ENCODE assay signal across 7 mouse cellular contexts in genomic region chr13:9753706-9754105, GRCm38 (mm10).
"Had no signal": no experiment of that assay in that cellular context is flagged by ENCODE, and none has a peak within 500 bp of the region (broad histone marks: within the 10 kb centered on the region; RNA-seq: fewer than 3 reads in every experiment).

No protein-coding gene starts in this region.

- H3K27ac ChIP-seq: layer of hippocampus, adult 2 months; liver, embryonic 12.5 days; neural tube, embryonic 12.5 days; stomach, postnatal 0 days had no signal

- ATAC-seq: liver, embryonic 12.5 days had no signal

- H3K27me3 ChIP-seq: liver, embryonic 12.5 days; neural tube, embryonic 12.5 days had no signal

- H3K4me3 ChIP-seq: layer of hippocampus, adult 2 months; liver, embryonic 12.5 days; neural tube, embryonic 12.5 days had no signal

- H3K9ac ChIP-seq: liver, embryonic 12.5 days; neural tube, embryonic 12.5 days had no signal

- DNase-seq: kidney, postnatal 10 days; kidney, postnatal 4 days; thymus, postnatal 4 days had no signal

- H3K4me2 ChIP-seq: liver, embryonic 12.5 days; neural tube, embryonic 12.5 days had no signal

- H3K9me3 ChIP-seq: liver, embryonic 12.5 days; neural tube, embryonic 12.5 days had no signal

- H3K36me3 ChIP-seq: liver, embryonic 12.5 days; neural tube, embryonic 12.5 days had no signal
